ENCODE assay signal across 24 mouse cellular contexts in genomic region chr7:45462868-45463267, GRCm38 (mm10). TPM values are rescaled to one million over a fixed set of nuclear protein-coding genes. Genes with fewer than 3 reads are reported as not detected.
A peak's percentile ranks its signal among the peaks of the same experiment; 100 is the strongest.
DNase-seq lines count a peak whose midpoint lies in the region; ATAC-seq and TF ChIP-seq lines count a peak whose summit lies in the region.
"Not testable (repeated sequence)": the region's sequence is repeated elsewhere in the genome, so short reads cannot be mapped to it uniquely, and the experiment has no call there.
"Had no signal": no experiment of that assay in that cellular context is flagged by ENCODE, and none has a peak within 500 bp of the region (broad histone marks: within the 10 kb centered on the region; RNA-seq: fewer than 3 reads in every experiment).

No protein-coding gene starts in this region.

- TF ChIP-seq EP300 in lung, postnatal 0 days (IDR thresholded peaks at IDR 0.05); stomach, postnatal 0 days (optimal IDR thresholded peaks at IDR 0.05): not testable (repeated sequence)

- H3K4me2 ChIP-seq in hindbrain, postnatal 0 days (ENCODE audit: low read depth, low read length); kidney, postnatal 0 days (ENCODE audit: low read length); liver, embryonic 13.5 days; lung, postnatal 0 days (replicated peaks; ENCODE audit: low read depth, low read length); stomach, postnatal 0 days (replicated peaks; ENCODE audit: low read depth): not testable (repeated sequence)

- peak overlapping the region; percentile 99; the same call in 1 of the 2 replicates for H3K27ac ChIP-seq in ES-E14 (ENCODE audit: insufficient read depth, low read depth, low read length, poor library complexity, severe bottlenecking)
- H3K27ac ChIP-seq in gastrocnemius, adult 2 months; hindbrain, postnatal 0 days; kidney, postnatal 0 days; lung, postnatal 0 days (ENCODE audit: low read length); stomach, postnatal 0 days (replicated peaks): not testable (repeated sequence)
- peak overlapping the region; percentile 98; the same call in 1 of the 2 replicates for H3K27ac ChIP-seq in liver, embryonic 13.5 days

- not testable (repeated sequence) for DNase-seq in ES-E14 (ENCODE audit: low read depth, low spot score); gastrocnemius, adult 2 months; hindbrain, postnatal 0 days (ENCODE audit: low spot score); kidney, postnatal 0 days (ENCODE audit: low spot score); liver, embryonic 13.5 days; lung, postnatal 0 days (ENCODE audit: low spot score); stomach, postnatal 0 days (ENCODE audit: low spot score)

- not testable (repeated sequence) for H3K9ac ChIP-seq in ES-E14 (ENCODE audit: insufficient read depth, low read depth, low read length, poor library complexity, severe bottlenecking); hindbrain, postnatal 0 days (replicated peaks; ENCODE audit: low read length); kidney, postnatal 0 days (ENCODE audit: low read depth, low read length); liver, embryonic 13.5 days; lung, postnatal 0 days (replicated peaks; ENCODE audit: low read depth); stomach, postnatal 0 days (ENCODE audit: low read length)

- not testable (repeated sequence) for ATAC-seq in hindbrain, postnatal 0 days; kidney, postnatal 0 days (replicated peaks; ENCODE audit: low FRiP score, low read depth); liver, embryonic 13.5 days (ENCODE audit: low read depth); lung, postnatal 0 days; stomach, postnatal 0 days (ENCODE audit: low FRiP score, low TSS enrichment)

- not testable (repeated sequence) for H3K9me3 ChIP-seq in ES-E14 (ENCODE audit: control insufficient read depth, insufficient read depth, low read depth, low read length); hindbrain, postnatal 0 days (ENCODE audit: low read length); kidney, postnatal 0 days (replicated peaks; ENCODE audit: low read length); liver, embryonic 13.5 days (replicated peaks); lung, postnatal 0 days (ENCODE audit: low read length); stomach, postnatal 0 days (ENCODE audit: control insufficient read depth, low read length)

- peaks cover 52% of the 10 kb centered on the region for H3K36me3 ChIP-seq in ES-E14 (ENCODE audit: control insufficient read depth, insufficient read depth, low read length, poor library complexity, severe bottlenecking)
- H3K36me3 ChIP-seq in hindbrain, postnatal 0 days (ENCODE audit: insufficient read depth, low read length) = peaks cover 13% of the 10 kb centered on the region
- H3K36me3 ChIP-seq in kidney, postnatal 0 days (ENCODE audit: insufficient read depth, low read length) = peaks cover 12% of the 10 kb centered on the region; the same call in 1 of the 2 replicates
- peaks cover 51% of the 10 kb centered on the region for H3K36me3 ChIP-seq in liver, embryonic 13.5 days
- H3K36me3 ChIP-seq in lung, postnatal 0 days (ENCODE audit: insufficient read depth, low read length); stomach, postnatal 0 days (ENCODE audit: control insufficient read depth, insufficient read depth, low read length): not testable (repeated sequence)

- TF ChIP-seq CTCF in gastrocnemius, adult 2 months (IDR thresholded peaks at IDR 0.05) = peak; percentile 44
- TF ChIP-seq CTCF in hindbrain, postnatal 0 days (IDR thresholded peaks at IDR 0.05; ENCODE audit: low read depth) = peak; percentile 35; the same call in 1 of the 2 replicates
- TF ChIP-seq CTCF in kidney, postnatal 0 days (IDR thresholded peaks at IDR 0.05; ENCODE audit: low read depth) = peak; percentile 46; the same call in 1 of the 2 replicates
- peak; percentile 19; the same call in 1 of the 2 replicates for TF ChIP-seq CTCF in lung, postnatal 0 days (IDR thresholded peaks at IDR 0.05)
- peak; percentile 37; the same call in 1 of the 2 replicates for TF ChIP-seq CTCF in stomach, postnatal 0 days (IDR thresholded peaks at IDR 0.05; ENCODE audit: low read depth)

- not testable (repeated sequence) for H3K4me1 ChIP-seq in ES-E14 (ENCODE audit: control insufficient read depth in 2 of 2, insufficient read depth in 2 of 2, low read length in 2 of 2, poor library complexity in 1 of 2)
- peaks cover 17% of the 10 kb centered on the region for H3K4me1 ChIP-seq in hindbrain, postnatal 0 days (ENCODE audit: insufficient read depth, low read length)
- peaks cover 23% of the 10 kb centered on the region for H3K4me1 ChIP-seq in kidney, postnatal 0 days (replicated peaks; ENCODE audit: insufficient read depth, low read length)
- peaks cover 80% of the 10 kb centered on the region for H3K4me1 ChIP-seq in liver, embryonic 13.5 days (replicated peaks)
- peaks cover 24% of the 10 kb centered on the region; the same call in 1 of the 2 replicates for H3K4me1 ChIP-seq in lung, postnatal 0 days (ENCODE audit: insufficient read depth, low read depth, low read length)
- peaks cover 11% of the 10 kb centered on the region for H3K4me1 ChIP-seq in stomach, postnatal 0 days (replicated peaks; ENCODE audit: control insufficient read depth, insufficient read depth)

- not testable (repeated sequence) for H3K27me3 ChIP-seq in hindbrain, postnatal 0 days (ENCODE audit: insufficient read depth, low read length); kidney, postnatal 0 days (ENCODE audit: insufficient read depth, low read length); liver, embryonic 13.5 days; lung, postnatal 0 days (replicated peaks; ENCODE audit: insufficient read depth, low read length); stomach, postnatal 0 days (ENCODE audit: control insufficient read depth, insufficient read depth, low read length)

- 80% methylated on average over 4 of the region's 4 CpGs for WGBS in hindbrain, postnatal 0 days
- 78% methylated on average over 4 of the region's 4 CpGs for WGBS in kidney, postnatal 0 days
- WGBS in liver, embryonic 13.5 days (ENCODE audit: insufficient replicate concordance) = 71% methylated on average over 4 of the region's 4 CpGs
- 74% methylated on average over 4 of the region's 4 CpGs for WGBS in lung, postnatal 0 days
- 69% methylated on average over 4 of the region's 4 CpGs for WGBS in stomach, postnatal 0 days

- H3K4me3 ChIP-seq in ES-E14 (ENCODE audit: insufficient read depth in 1 of 2, low read depth in 1 of 2, low read length in 2 of 2, poor library complexity in 1 of 2, severe bottlenecking in 1 of 2); gastrocnemius, adult 2 months; hindbrain, postnatal 0 days (ENCODE audit: low read length); kidney, postnatal 0 days (replicated peaks; ENCODE audit: low read depth, low read length); liver, embryonic 13.5 days (replicated peaks); lung, postnatal 0 days (ENCODE audit: low read depth, low read length); stomach, postnatal 0 days (ENCODE audit: low read depth, low read length): not testable (repeated sequence)

- in situ Hi-C loops in ES-E14 (cut with MboI; ENCODE audit: low sequenced_read_pairs in 2 of 2, unreplicated experiment in 2 of 2) = not testable (repeated sequence)

- intact Hi-C loops in gastrocnemius, adult 2 months (cut with DNase I) = not testable (repeated sequence)

RNA-seq across cellular contexts. Expression of gene Ftl1, which starts 3.2 kb away (rescaled TPM):
- total RNA-seq in ES-E14 (2012; rRNA removed) = 398 and 408 TPM in 2 replicates
- total RNA-seq in gastrocnemius, adult 2 months (2021) = 100 to 1,000 TPM; 122 to 149 TPM
- total RNA-seq in hindbrain, postnatal 0 days (2014; rRNA removed) = 2,068 and 2,255 TPM in 2 replicates
- 4,654 and 4,668 TPM in 2 replicates for polyA plus RNA-seq in hindbrain, postnatal 0 days (2015; fragmentation: Nextera tagmentation; extraction: Ambion mirVana)
- 6,674 and 7,026 TPM in 2 replicates for polyA plus RNA-seq in kidney, postnatal 0 days (2015; fragmentation: Nextera tagmentation; extraction: Ambion mirVana)
- polyA plus RNA-seq in liver, embryonic 13.5 days (2015; fragmentation: Nextera tagmentation; extraction: Ambion mirVana) = 7,621 and 8,262 TPM in 2 replicates
- polyA plus RNA-seq in lung, postnatal 0 days (2015; fragmentation: Nextera tagmentation; extraction: Ambion mirVana) = 5,808 and 6,026 TPM in 2 replicates
- polyA plus RNA-seq in stomach, postnatal 0 days (2015; fragmentation: Nextera tagmentation; extraction: Ambion mirVana) = 3,647 and 3,760 TPM in 2 replicates

RNA-seq across cellular contexts. Expression of gene Bax, which starts 3.8 kb away (rescaled TPM):
- total RNA-seq in ES-E14 (2012; rRNA removed) = 388 and 591 TPM in 2 replicates
- 10 to 100 TPM; 17.6 to 18.4 TPM for total RNA-seq in gastrocnemius, adult 2 months (2021)
- 117 and 131 TPM in 2 replicates for total RNA-seq in hindbrain, postnatal 0 days (2014; rRNA removed)
- 253 and 264 TPM in 2 replicates for polyA plus RNA-seq in hindbrain, postnatal 0 days (2015; fragmentation: Nextera tagmentation; extraction: Ambion mirVana)
- 183 and 194 TPM in 2 replicates for polyA plus RNA-seq in kidney, postnatal 0 days (2015; fragmentation: Nextera tagmentation; extraction: Ambion mirVana)
- 104 and 106 TPM in 2 replicates for polyA plus RNA-seq in liver, embryonic 13.5 days (2015; fragmentation: Nextera tagmentation; extraction: Ambion mirVana)
- polyA plus RNA-seq in lung, postnatal 0 days (2015; fragmentation: Nextera tagmentation; extraction: Ambion mirVana) = 144 and 155 TPM in 2 replicates
- 119 and 120 TPM in 2 replicates for polyA plus RNA-seq in stomach, postnatal 0 days (2015; fragmentation: Nextera tagmentation; extraction: Ambion mirVana)

RNA-seq across cellular contexts. Expression of gene Tulp2, which starts 18.8 kb away (rescaled TPM):
- total RNA-seq in ES-E14 (2012; rRNA removed) = 2.6 TPM in 2 replicates
- total RNA-seq in gastrocnemius, adult 2 months (2021) = under 1 TPM in 1 of 2 experiments, not detected in 1; 0.39 TPM
- 0.21 TPM in 1 of 2 replicates, not detected in the other for total RNA-seq in hindbrain, postnatal 0 days (2014; rRNA removed)
- 0.21 and 0.57 TPM in 2 replicates for polyA plus RNA-seq in hindbrain, postnatal 0 days (2015; fragmentation: Nextera tagmentation; extraction: Ambion mirVana)
- 0.93 and 1.1 TPM in 2 replicates for polyA plus RNA-seq in kidney, postnatal 0 days (2015; fragmentation: Nextera tagmentation; extraction: Ambion mirVana)
- polyA plus RNA-seq in liver, embryonic 13.5 days (2015; fragmentation: Nextera tagmentation; extraction: Ambion mirVana) = 0.80 and 0.87 TPM in 2 replicates
- polyA plus RNA-seq in lung, postnatal 0 days (2015; fragmentation: Nextera tagmentation; extraction: Ambion mirVana) = 0.25 and 0.52 TPM in 2 replicates
- polyA plus RNA-seq in stomach, postnatal 0 days (2015; fragmentation: Nextera tagmentation; extraction: Ambion mirVana) = 0.32 and 0.42 TPM in 2 replicates
- total RNA-seq: gastrocnemius, adult 18-20 months; gastrocnemius, postnatal 14 days; heart, adult 18-20 months; heart, postnatal 14 days had no signal
- polyA plus RNA-seq: C2C12; forebrain, embryonic 16.5 days had no signal

RNA-seq across cellular contexts. Expression of gene Gm45808, which starts 23.7 kb away (rescaled TPM):
- total RNA-seq in ES-E14 (2012; rRNA removed) = 0.71 TPM in 1 of 2 replicates, not detected in the other
- total RNA-seq in gastrocnemius, adult 2 months (2021) = 1 to 10 TPM; 5.5 to 8.4 TPM
- total RNA-seq in hindbrain, postnatal 0 days (2014; rRNA removed) = not detected in 2 replicates
- polyA plus RNA-seq in hindbrain, postnatal 0 days (2015; fragmentation: Nextera tagmentation; extraction: Ambion mirVana) = not detected in 2 replicates
- polyA plus RNA-seq in kidney, postnatal 0 days (2015; fragmentation: Nextera tagmentation; extraction: Ambion mirVana) = not detected in 2 replicates
- not detected in 2 replicates for polyA plus RNA-seq in liver, embryonic 13.5 days (2015; fragmentation: Nextera tagmentation; extraction: Ambion mirVana)
- polyA plus RNA-seq in lung, postnatal 0 days (2015; fragmentation: Nextera tagmentation; extraction: Ambion mirVana) = not detected in 2 replicates
- polyA plus RNA-seq in stomach, postnatal 0 days (2015; fragmentation: Nextera tagmentation; extraction: Ambion mirVana) = not detected in 2 replicates
- polyA plus RNA-seq: activated CD4-positive, CD25-positive, alpha-beta regulatory T cell, adult 4 months; C2C12; embryonic facial prominence, embryonic 11.5 days; embryonic facial prominence, embryonic 14.5 days; forebrain, embryonic 10.5 days; forebrain, embryonic 13.5 days; forebrain, embryonic 16.5 days; heart, embryonic 10.5 days; heart, embryonic 13.5 days; heart, embryonic 16.5 days; hindbrain, embryonic 11.5 days; hindbrain, embryonic 14.5 days; intestine, embryonic 15.5 days had no signal

RNA-seq across cellular contexts. Expression of gene Ruvbl2, which starts 25.0 kb away (rescaled TPM):
- 228 and 281 TPM in 2 replicates for total RNA-seq in ES-E14 (2012; rRNA removed)
- total RNA-seq in gastrocnemius, adult 2 months (2021) = 10 to 100 TPM; 18.2 to 28.1 TPM
- 147 and 161 TPM in 2 replicates for total RNA-seq in hindbrain, postnatal 0 days (2014; rRNA removed)
- 82.9 and 88.9 TPM in 2 replicates for polyA plus RNA-seq in hindbrain, postnatal 0 days (2015; fragmentation: Nextera tagmentation; extraction: Ambion mirVana)
- 94.6 and 98.9 TPM in 2 replicates for polyA plus RNA-seq in kidney, postnatal 0 days (2015; fragmentation: Nextera tagmentation; extraction: Ambion mirVana)
- polyA plus RNA-seq in liver, embryonic 13.5 days (2015; fragmentation: Nextera tagmentation; extraction: Ambion mirVana) = 111 and 119 TPM in 2 replicates
- 59.9 and 63.5 TPM in 2 replicates for polyA plus RNA-seq in lung, postnatal 0 days (2015; fragmentation: Nextera tagmentation; extraction: Ambion mirVana)
- polyA plus RNA-seq in stomach, postnatal 0 days (2015; fragmentation: Nextera tagmentation; extraction: Ambion mirVana) = 46.2 and 46.7 TPM in 2 replicates
